Mouse (Mus musculus) CH12.LX (cell line): ENCODE measurements around the gene A630023A22Rik. TPM values are rescaled to one million over a fixed set of nuclear protein-coding genes. Genes with fewer than 3 reads are reported as not detected.

Source experiments
- DNase-seq: peaks from one replicate; pipeline ENCODE4 v3.0.0-alpha.2; 2013; ENCODE audit errors: extremely low read depth
- H3K27ac ChIP-seq: 2 replicates; pipeline ENCODE4 v1.5.1; 2012; ENCODE audit warnings: low read depth, mild to moderate bottlenecking, control low read depth, moderate library complexity; ENCODE audit not compliant: insufficient read depth
- H3K27me3 ChIP-seq: replicated peaks from 2 replicates; pipeline ENCODE3; 2012; ENCODE audit warnings: inconsistent platforms
- H3K36me3 ChIP-seq, 2 experiments: replicated peaks in 1 of 2; 2 replicates each; pipeline versions ENCODE3 to v1.6.1; 2012; ENCODE audit warnings: inconsistent platforms in 1 of 2, low read length in 1 of 2, mild to moderate bottlenecking in 1 of 2, mixed read lengths in 1 of 2, moderate library complexity in 1 of 2; ENCODE audit not compliant: control insufficient read depth in 1 of 2, insufficient read depth in 1 of 2
- H3K4me1 ChIP-seq, 2 experiments: 2 replicates each; pipeline ENCODE4 v1.6.1; 2012; ENCODE audit warnings: inconsistent platforms in 1 of 2, moderate library complexity in 1 of 2; ENCODE audit not compliant: insufficient read depth in 2 of 2, control insufficient read depth in 1 of 2
- H3K4me2 ChIP-seq: 2 replicates; pipeline ENCODE4 v1.6.1; 2012; ENCODE audit warnings: low read depth, mild to moderate bottlenecking, control low read depth; ENCODE audit not compliant: poor library complexity, insufficient read depth, severe bottlenecking
- H3K4me3 ChIP-seq, 3 experiments: fragments of 150-350 bp in 1 of 3; sonication (generic) in 1 of 3; replicated peaks in 1 of 3; 2 replicates each; pipeline versions ENCODE3 to v1.5.1; 2011 to 2012; ENCODE audit warnings: low read depth in 2 of 3, low read length in 2 of 3, mild to moderate bottlenecking in 2 of 3, moderate library complexity in 2 of 3, control low read depth in 1 of 3, improper control_type of control experiment in 1 of 3, inconsistent platforms in 1 of 3, mixed read lengths in 1 of 3; ENCODE audit not compliant: poor library complexity in 1 of 3
- H3K79me2 ChIP-seq: replicated peaks from 2 replicates; pipeline ENCODE4 v1.6.1; 2012; ENCODE audit warnings: mild to moderate bottlenecking, moderate library complexity; ENCODE audit not compliant: control insufficient read depth, poor library complexity, insufficient read depth, severe bottlenecking; ENCODE audit errors: extremely low read depth
- H3K9ac ChIP-seq: 2 replicates; pipeline ENCODE4 v1.6.1; 2012; ENCODE audit warnings: low read depth, mild to moderate bottlenecking, control low read depth, moderate library complexity; ENCODE audit not compliant: insufficient read depth
- H3K9me3 ChIP-seq: replicated peaks from 2 replicates; pipeline ENCODE3; 2012; ENCODE audit warnings: low read length, inconsistent platforms, mixed read lengths
- CHD1 ChIP-seq: IDR thresholded peaks from 2 replicates; pipeline ENCODE4 v1.6.1; 2012; ENCODE audit warnings: low read depth, low read length, improper control_type of control experiment, inconsistent platforms
- CHD2 ChIP-seq: IDR thresholded peaks from 2 replicates; pipeline ENCODE4 v1.6.1; 2011; ENCODE audit warnings: low read length, improper control_type of control experiment
- CTCF ChIP-seq, 2 experiments: IDR thresholded peaks in 1 of 2; conservative IDR thresholded peaks in 1 of 2; 2 replicates each; pipeline ENCODE4 v1.5.1; 2011 to 2012; ENCODE audit warnings: low read depth in 2 of 2, low read length in 2 of 2, improper control_type of control experiment in 1 of 2, inconsistent platforms in 1 of 2, mild to moderate bottlenecking in 1 of 2, moderate library complexity in 1 of 2
- E2F4 ChIP-seq: IDR thresholded peaks from 2 replicates; pipeline ENCODE4 v1.6.1; 2011; ENCODE audit warnings: low read depth, low read length, improper control_type of control experiment; ENCODE audit not compliant: insufficient replicate concordance
- ELF1 ChIP-seq: IDR thresholded peaks from 2 replicates; pipeline ENCODE4 v1.6.1; 2014; ENCODE audit warnings: low read depth, mild to moderate bottlenecking, inconsistent platforms, low read length, improper control_type of control experiment
- EP300 ChIP-seq: IDR thresholded peaks from 2 replicates; pipeline ENCODE4 v1.6.1; 2011; ENCODE audit warnings: low read length, improper control_type of control experiment
- GABPA ChIP-seq: IDR thresholded peaks from 2 replicates; pipeline ENCODE4 v1.6.1; 2012; ENCODE audit warnings: low read depth, low read length, improper control_type of control experiment, inconsistent platforms; ENCODE audit not compliant: insufficient replicate concordance
- HCFC1 ChIP-seq: IDR thresholded peaks from 2 replicates; pipeline ENCODE4 v1.6.1; 2012; ENCODE audit warnings: low read depth, mild to moderate bottlenecking, inconsistent platforms, low read length, improper control_type of control experiment
- IRF4 ChIP-seq: IDR thresholded peaks from 2 replicates; pipeline ENCODE4 v1.6.1; 2014; ENCODE audit warnings: low read depth, mild to moderate bottlenecking, inconsistent platforms, low read length, improper control_type of control experiment
- JUN ChIP-seq: IDR thresholded peaks from 2 replicates; pipeline ENCODE4 v1.6.1; 2011; ENCODE audit warnings: low read depth, mild to moderate bottlenecking, low read length, improper control_type of control experiment, moderate library complexity; ENCODE audit not compliant: insufficient read depth
- JUND ChIP-seq: conservative IDR thresholded peaks from 2 replicates; pipeline ENCODE4 v1.6.1; 2011; ENCODE audit warnings: low read depth, low read length, improper control_type of control experiment
- KAT2A ChIP-seq: IDR thresholded peaks from 2 replicates; pipeline ENCODE4 v1.6.1; 2012; ENCODE audit warnings: low read length, improper control_type of control experiment, inconsistent platforms; ENCODE audit not compliant: insufficient replicate concordance
- MAX ChIP-seq: IDR thresholded peaks from 2 replicates; pipeline ENCODE4 v1.6.1; 2011; ENCODE audit warnings: low read length, improper control_type of control experiment
- MYC ChIP-seq: IDR thresholded peaks from 2 replicates; pipeline ENCODE4 v1.6.1; 2011; ENCODE audit warnings: low read depth, mild to moderate bottlenecking, improper control_type of control experiment, low read length
- NELFE ChIP-seq: IDR thresholded peaks from 2 replicates; pipeline ENCODE4 v1.6.1; 2011; ENCODE audit warnings: low read depth, low read length, improper control_type of control experiment
- NRF1 ChIP-seq: IDR thresholded peaks from 2 replicates; pipeline ENCODE4 v1.6.1; 2014; ENCODE audit warnings: low read depth, mild to moderate bottlenecking, inconsistent platforms, low read length, improper control_type of control experiment, moderate library complexity
- POLR2A ChIP-seq: IDR thresholded peaks from 2 replicates; pipeline ENCODE4 v1.6.1; 2011; ENCODE audit warnings: low read depth, mild to moderate bottlenecking, improper control_type of control experiment, low read length
- POLR2AphosphoS2 ChIP-seq: IDR thresholded peaks from 2 replicates; pipeline ENCODE4 v1.6.1; 2011; ENCODE audit warnings: low read depth, low read length, improper control_type of control experiment
- RCOR1 ChIP-seq: conservative IDR thresholded peaks from 2 replicates; pipeline ENCODE4 v1.6.1; 2012; ENCODE audit warnings: low read depth, mild to moderate bottlenecking, inconsistent platforms, low read length, improper control_type of control experiment
- SIN3A ChIP-seq: IDR thresholded peaks from 2 replicates; pipeline ENCODE4 v1.6.1; 2012; ENCODE audit warnings: low read length, improper control_type of control experiment, inconsistent platforms
- SMC3 ChIP-seq: IDR thresholded peaks from 2 replicates; pipeline ENCODE4 v1.6.1; 2011; ENCODE audit warnings: low read depth, low read length, improper control_type of control experiment
- UBTF ChIP-seq: IDR thresholded peaks from 2 replicates; pipeline ENCODE4 v1.6.1; 2012; ENCODE audit warnings: low read depth, mild to moderate bottlenecking, inconsistent platforms, low read length, improper control_type of control experiment, moderate library complexity
- USF1 ChIP-seq: IDR thresholded peaks from 2 replicates; pipeline ENCODE4 v1.6.1; 2014; ENCODE audit warnings: low read depth, mild to moderate bottlenecking, inconsistent platforms, low read length, improper control_type of control experiment
- USF2 ChIP-seq: conservative IDR thresholded peaks from 2 replicates; pipeline ENCODE4 v1.6.1; 2011; ENCODE audit warnings: low read depth, low read length, improper control_type of control experiment
- ZC3H11A ChIP-seq: IDR thresholded peaks from 2 replicates; pipeline ENCODE4 v1.6.1; 2012; ENCODE audit warnings: low read depth, mild to moderate bottlenecking, inconsistent platforms, low read length, improper control_type of control experiment
- ZMIZ1 ChIP-seq: IDR thresholded peaks from 2 replicates; pipeline ENCODE4 v1.6.1; 2012; ENCODE audit warnings: low read depth, mild to moderate bottlenecking, inconsistent platforms, low read length, improper control_type of control experiment
- dilution Hi-C: fragments of 300-500 bp; cut with MboI; formaldehyde crosslinking; loops from 2 replicates; pipeline ENCODE4 v1.14.3; 2020; ENCODE audit warnings: low sequenced_read_pairs; ENCODE audit not compliant: extremely low pct_unique_long_range_greater_than_20kb, extremely low pct_ligation_motif_present
- in situ Hi-C: fragments of 300-500 bp; cut with MboI; formaldehyde crosslinking; loops from 3 replicates; pipeline ENCODE4 v1.14.3; 2019; ENCODE audit warnings: low sequenced_read_pairs, low pct_ligation_motif_present, low pct_unique_long_range_greater_than_20kb, mixed read lengths
- polyA plus RNA-seq: library from polyadenylated mRNA; unstranded; fragments of >175 nt; gene quantifications from 2 replicates; pipeline ENCODE4 v1.2.1, GENCODE M21; 2012; ENCODE audit warnings: low read depth; ENCODE audit not compliant: insufficient read length
- total RNA-seq, 2 experiments: library from RNA; depleted of rRNA; stranded (reverse); fragments of 300-350 nt in 1 of 2; fragments of >200 nt in 1 of 2; gene quantifications; 2 replicates each; pipeline ENCODE4 v1.2.3; 2012 to 2014

The A630023A22Rik gene
- total and polyA plus RNA-seq, 3 experiments: 0.36 TPM; not detected in 2

GRCm38 (mm10) chr14:34015063-34015462, 87.5 kb downstream of the A630023A22Rik start, which contains the start of gene Gm30083:
Gene Gm30083 (minus strand): TSS chr14:34015182.
- H3K9me3 ChIP-seq: no peaks in the 10 kb centered on the region
- no peaks in the 10 kb centered on the region for H3K79me2 ChIP-seq
- dilution Hi-C loops (no loop called here), in situ Hi-C loops (no loop called here)
- H3K4me2 ChIP-seq: no peak within 1 kb of the TSS
- H3K4me1 ChIP-seq: peaks cover 0 to 5% of the 10 kb centered on the region in 2 experiments; a peak in 1 of 4 replicates
- no peak for DNase-seq
- H3K9ac ChIP-seq: no peak within 1 kb of the TSS
- no peaks in the 10 kb centered on the region for H3K27me3 ChIP-seq
- no peak within 1 kb of the TSS for H3K27ac ChIP-seq
- H3K4me3 ChIP-seq: no peak within 1 kb of the TSS
- no peaks in the 10 kb centered on the region for H3K36me3 ChIP-seq
- TF ChIP-seq UBTF (no peak), SMC3 (no peak), GABPA (no peak), MYC (no peak), JUN (no peak), KAT2A (no peak), CHD1 (no peak)

DNA sequence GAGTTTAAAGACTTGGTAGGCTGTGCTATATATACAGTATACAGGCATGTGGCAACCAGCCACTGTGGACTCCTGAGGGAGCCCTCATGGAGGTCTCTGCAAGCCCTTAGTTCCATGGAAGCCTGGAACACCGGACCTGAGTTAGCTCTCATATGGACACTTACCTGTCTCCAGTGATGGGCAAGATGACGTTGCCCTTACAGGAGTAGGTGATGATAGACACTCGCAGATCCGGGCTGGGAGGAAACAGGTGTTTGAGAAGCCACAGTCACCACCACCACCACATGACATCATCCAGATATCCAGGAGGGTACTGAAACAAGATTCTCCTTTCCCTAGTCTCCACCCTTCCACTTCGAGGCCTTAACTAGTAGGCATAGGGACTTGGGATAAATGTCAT, 100.2 kb downstream of the A630023A22Rik start:
- Histone ChIP-seq H3K4me3 (no peak overlapping the region), H3K9ac (no peak overlapping the region), H3K79me2 (no peaks in the 10 kb centered on the region), H3K4me1 (no peaks in the 10 kb centered on the region), H3K9me3 (no peaks in the 10 kb centered on the region), H3K27me3 (peaks cover 4% of the 10 kb centered on the region), H3K27ac (no peak overlapping the region), H3K4me2 (no peak overlapping the region), H3K36me3 (no peaks in the 10 kb centered on the region)
- dilution Hi-C loops (no loop called here), in situ Hi-C loops (no loop called here)
- no peak for TF ChIP-seq ELF1
- TF ChIP-seq NELFE: no peak
- TF ChIP-seq RCOR1: no peak
- no peak for TF ChIP-seq UBTF
- no peak for TF ChIP-seq POLR2AphosphoS2
- no peak for TF ChIP-seq POLR2A
- DNase-seq: no peak

- Histone ChIP-seq H3K4me3 (no peak overlapping the region), H3K4me2 (no peak overlapping the region), H3K4me1 (no peaks in the 10 kb centered on the region), H3K9me3 (no peaks in the 10 kb centered on the region), H3K27ac (no peak overlapping the region)
- DNase-seq: no peak
- TF ChIP-seq EP300 (no peak), NRF1 (no peak), E2F4 (no peak), ZMIZ1 (no peak), HCFC1 (no peak), JUND (no peak), RCOR1 (no peak), USF1 (no peak), ZC3H11A (no peak), POLR2AphosphoS2 (no peak), USF2 (no peak), MAX (no peak), IRF4 (no peak), CHD2 (no peak), CHD1 (no peak), CTCF (conservative IDR thresholded peaks at IDR 0.05 in 1 of 2, IDR thresholded peaks at IDR 0.05 in 1 of 2; ENCODE audit: low read depth in 2 of 2, low read length in 2 of 2) (no peak), SIN3A (no peak)
- TF ChIP-seq, all 38 proteins: peak for 0
- Histone ChIP-seq H3K9ac (no peak overlapping the region), H3K79me2 (no peaks in the 10 kb centered on the region), H3K27me3 (peaks cover 4% of the 10 kb centered on the region), H3K36me3 (no peaks in the 10 kb centered on the region)
- in situ Hi-C loops (no loop called here), dilution Hi-C loops (no loop called here)
Observed at GRCm38 (mm10) chr14:34001445-34001844, 101.1 kb downstream of the A630023A22Rik start.
